Mouse (Mus musculus) CH12.LX (cell line): ENCODE data around the gene Dlg2. TPM values are rescaled to one million over a fixed set of nuclear protein-coding genes. Genes with fewer than 3 reads are reported as not detected.

ENCODE experiments used
- DNase-seq: peaks from one replicate; pipeline ENCODE4 v3.0.0-alpha.2; 2013; ENCODE audit errors: extremely low read depth
- H3K27ac ChIP-seq: 2 replicates; pipeline ENCODE4 v1.5.1; 2012; ENCODE audit warnings: low read depth, mild to moderate bottlenecking, control low read depth, moderate library complexity; ENCODE audit not compliant: insufficient read depth
- H3K27me3 ChIP-seq: replicated peaks from 2 replicates; pipeline ENCODE3; 2012; ENCODE audit warnings: inconsistent platforms
- H3K36me3 ChIP-seq, 2 experiments: replicated peaks in 1 of 2; 2 replicates each; pipeline versions ENCODE3 to v1.6.1; 2012; ENCODE audit warnings: inconsistent platforms in 1 of 2, low read length in 1 of 2, mild to moderate bottlenecking in 1 of 2, mixed read lengths in 1 of 2, moderate library complexity in 1 of 2; ENCODE audit not compliant: control insufficient read depth in 1 of 2, insufficient read depth in 1 of 2
- H3K4me1 ChIP-seq, 2 experiments: 2 replicates each; pipeline ENCODE4 v1.6.1; 2012; ENCODE audit warnings: inconsistent platforms in 1 of 2, moderate library complexity in 1 of 2; ENCODE audit not compliant: insufficient read depth in 2 of 2, control insufficient read depth in 1 of 2
- H3K4me2 ChIP-seq: 2 replicates; pipeline ENCODE4 v1.6.1; 2012; ENCODE audit warnings: low read depth, mild to moderate bottlenecking, control low read depth; ENCODE audit not compliant: poor library complexity, insufficient read depth, severe bottlenecking
- H3K4me3 ChIP-seq, 3 experiments: fragments of 150-350 bp in 1 of 3; sonication (generic) in 1 of 3; replicated peaks in 1 of 3; 2 replicates each; pipeline versions ENCODE3 to v1.5.1; 2011 to 2012; ENCODE audit warnings: low read depth in 2 of 3, low read length in 2 of 3, mild to moderate bottlenecking in 2 of 3, moderate library complexity in 2 of 3, control low read depth in 1 of 3, improper control_type of control experiment in 1 of 3, inconsistent platforms in 1 of 3, mixed read lengths in 1 of 3; ENCODE audit not compliant: poor library complexity in 1 of 3
- H3K79me2 ChIP-seq: replicated peaks from 2 replicates; pipeline ENCODE4 v1.6.1; 2012; ENCODE audit warnings: mild to moderate bottlenecking, moderate library complexity; ENCODE audit not compliant: control insufficient read depth, poor library complexity, insufficient read depth, severe bottlenecking; ENCODE audit errors: extremely low read depth
- H3K9ac ChIP-seq: 2 replicates; pipeline ENCODE4 v1.6.1; 2012; ENCODE audit warnings: low read depth, mild to moderate bottlenecking, control low read depth, moderate library complexity; ENCODE audit not compliant: insufficient read depth
- H3K9me3 ChIP-seq: replicated peaks from 2 replicates; pipeline ENCODE3; 2012; ENCODE audit warnings: low read length, inconsistent platforms, mixed read lengths
- BHLHE40 ChIP-seq: IDR thresholded peaks from 2 replicates; pipeline ENCODE4 v1.6.1; 2011; ENCODE audit warnings: mild to moderate bottlenecking, low read depth, low read length, improper control_type of control experiment
- CHD1 ChIP-seq: IDR thresholded peaks from 2 replicates; pipeline ENCODE4 v1.6.1; 2012; ENCODE audit warnings: low read depth, low read length, improper control_type of control experiment, inconsistent platforms
- CTCF ChIP-seq, 2 experiments: IDR thresholded peaks in 1 of 2; conservative IDR thresholded peaks in 1 of 2; 2 replicates each; pipeline ENCODE4 v1.5.1; 2011 to 2012; ENCODE audit warnings: low read depth in 2 of 2, low read length in 2 of 2, improper control_type of control experiment in 1 of 2, inconsistent platforms in 1 of 2, mild to moderate bottlenecking in 1 of 2, moderate library complexity in 1 of 2
- E2F4 ChIP-seq: IDR thresholded peaks from 2 replicates; pipeline ENCODE4 v1.6.1; 2011; ENCODE audit warnings: low read depth, low read length, improper control_type of control experiment; ENCODE audit not compliant: insufficient replicate concordance
- EP300 ChIP-seq: IDR thresholded peaks from 2 replicates; pipeline ENCODE4 v1.6.1; 2011; ENCODE audit warnings: low read length, improper control_type of control experiment
- HCFC1 ChIP-seq: IDR thresholded peaks from 2 replicates; pipeline ENCODE4 v1.6.1; 2012; ENCODE audit warnings: low read depth, mild to moderate bottlenecking, inconsistent platforms, low read length, improper control_type of control experiment
- IRF4 ChIP-seq: IDR thresholded peaks from 2 replicates; pipeline ENCODE4 v1.6.1; 2014; ENCODE audit warnings: low read depth, mild to moderate bottlenecking, inconsistent platforms, low read length, improper control_type of control experiment
- JUN ChIP-seq: IDR thresholded peaks from 2 replicates; pipeline ENCODE4 v1.6.1; 2011; ENCODE audit warnings: low read depth, mild to moderate bottlenecking, low read length, improper control_type of control experiment, moderate library complexity; ENCODE audit not compliant: insufficient read depth
- JUND ChIP-seq: conservative IDR thresholded peaks from 2 replicates; pipeline ENCODE4 v1.6.1; 2011; ENCODE audit warnings: low read depth, low read length, improper control_type of control experiment
- MAFK ChIP-seq: IDR thresholded peaks from 2 replicates; pipeline ENCODE4 v1.6.1; 2011; ENCODE audit warnings: low read length, improper control_type of control experiment; ENCODE audit not compliant: insufficient replicate concordance
- MAX ChIP-seq: IDR thresholded peaks from 2 replicates; pipeline ENCODE4 v1.6.1; 2011; ENCODE audit warnings: low read length, improper control_type of control experiment
- MAZ ChIP-seq: IDR thresholded peaks from 2 replicates; pipeline ENCODE4 v1.6.1; 2012; ENCODE audit warnings: low read depth, mild to moderate bottlenecking, inconsistent platforms, low read length, improper control_type of control experiment, moderate library complexity
- MXI1 ChIP-seq: IDR thresholded peaks from 2 replicates; pipeline ENCODE4 v1.6.1; 2011; ENCODE audit warnings: mild to moderate bottlenecking, low read depth, low read length, improper control_type of control experiment
- MYC ChIP-seq: IDR thresholded peaks from 2 replicates; pipeline ENCODE4 v1.6.1; 2011; ENCODE audit warnings: low read depth, mild to moderate bottlenecking, improper control_type of control experiment, low read length
- NRF1 ChIP-seq: IDR thresholded peaks from 2 replicates; pipeline ENCODE4 v1.6.1; 2014; ENCODE audit warnings: low read depth, mild to moderate bottlenecking, inconsistent platforms, low read length, improper control_type of control experiment, moderate library complexity
- PAX5 ChIP-seq: IDR thresholded peaks from 2 replicates; pipeline ENCODE4 v1.6.1; 2012; ENCODE audit warnings: low read length, inconsistent platforms, mixed read lengths
- POLR2AphosphoS2 ChIP-seq: IDR thresholded peaks from 2 replicates; pipeline ENCODE4 v1.6.1; 2011; ENCODE audit warnings: low read depth, low read length, improper control_type of control experiment
- RAD21 ChIP-seq: IDR thresholded peaks from 2 replicates; pipeline ENCODE4 v1.6.1; 2011; ENCODE audit warnings: low read depth, mild to moderate bottlenecking, low read length, improper control_type of control experiment, moderate library complexity
- ZC3H11A ChIP-seq: IDR thresholded peaks from 2 replicates; pipeline ENCODE4 v1.6.1; 2012; ENCODE audit warnings: low read depth, mild to moderate bottlenecking, inconsistent platforms, low read length, improper control_type of control experiment
- ZKSCAN1 ChIP-seq: IDR thresholded peaks from 2 replicates; pipeline ENCODE4 v1.6.1; 2012; ENCODE audit warnings: low read depth, inconsistent platforms, low read length, improper control_type of control experiment, borderline replicate concordance
- ZNF384 ChIP-seq: IDR thresholded peaks from 2 replicates; pipeline ENCODE4 v1.6.1; 2012; ENCODE audit warnings: low read depth, low read length, improper control_type of control experiment, inconsistent platforms
- dilution Hi-C: fragments of 300-500 bp; cut with MboI; formaldehyde crosslinking; loops from 2 replicates; pipeline ENCODE4 v1.14.3; 2020; ENCODE audit warnings: low sequenced_read_pairs; ENCODE audit not compliant: extremely low pct_unique_long_range_greater_than_20kb, extremely low pct_ligation_motif_present
- in situ Hi-C: fragments of 300-500 bp; cut with MboI; formaldehyde crosslinking; loops from 3 replicates; pipeline ENCODE4 v1.14.3; 2019; ENCODE audit warnings: low sequenced_read_pairs, low pct_ligation_motif_present, low pct_unique_long_range_greater_than_20kb, mixed read lengths
- polyA plus RNA-seq: library from polyadenylated mRNA; unstranded; fragments of >175 nt; gene quantifications from 2 replicates; pipeline ENCODE4 v1.2.1, GENCODE M21; 2012; ENCODE audit warnings: low read depth; ENCODE audit not compliant: insufficient read length
- total RNA-seq, 2 experiments: library from RNA; depleted of rRNA; stranded (reverse); fragments of 300-350 nt in 1 of 2; fragments of >200 nt in 1 of 2; gene quantifications; 2 replicates each; pipeline ENCODE4 v1.2.3; 2012 to 2014

Dlg2 gene
- total and polyA plus RNA-seq, 3 experiments, result 0.36 TPM; not detected in 2

- Histone ChIP-seq H3K79me2 (no peaks in the 10 kb centered on the region), H3K9ac (no peak overlapping the region), H3K27me3 (no peaks in the 10 kb centered on the region), H3K4me1 (no peaks in the 10 kb centered on the region), H3K36me3 (no peaks in the 10 kb centered on the region), H3K27ac (no peak overlapping the region), H3K4me2 (no peak overlapping the region), H3K4me3 (no peak overlapping the region), H3K9me3 (no peaks in the 10 kb centered on the region)
- dilution Hi-C loops, result no loop called here
- DNase-seq, result no peak
- in situ Hi-C loops, result no loop called here
- TF ChIP-seq MAFK (no peak), MXI1 (no peak), JUND (no peak), MAZ (no peak)
Measured at GRCm38 (mm10) chr7:91886336-91886735, 1409.9 kb downstream of the Dlg2 start.

GRCm38 (mm10) chr7:91893991-91894390, 1417.5 kb downstream of the Dlg2 start:
- Histone ChIP-seq H3K9ac (no peak overlapping the region), H3K4me3 (no peak overlapping the region), H3K4me1 (no peaks in the 10 kb centered on the region), H3K27me3 (no peaks in the 10 kb centered on the region), H3K9me3 (no peaks in the 10 kb centered on the region), H3K4me2 (no peak overlapping the region), H3K27ac (no peak overlapping the region), H3K79me2 (no peaks in the 10 kb centered on the region), H3K36me3 (no peaks in the 10 kb centered on the region)
- in situ Hi-C loops (no loop called here), dilution Hi-C loops (no loop called here)
- DNase-seq, result no peak
- no peak for TF ChIP-seq NRF1
- no peak for TF ChIP-seq ZNF384
- no peak for TF ChIP-seq HCFC1
- no peak for TF ChIP-seq ZKSCAN1
- TF ChIP-seq CHD1, result no peak
- no peak for TF ChIP-seq ZC3H11A
- TF ChIP-seq MYC, result no peak
- TF ChIP-seq E2F4, result no peak
- no peak for TF ChIP-seq CTCF (conservative IDR thresholded peaks at IDR 0.05 in 1 of 2, IDR thresholded peaks at IDR 0.05 in 1 of 2; ENCODE audit: low read depth in 2 of 2, low read length in 2 of 2)
- TF ChIP-seq BHLHE40, result no peak
- TF ChIP-seq POLR2AphosphoS2, result no peak
- no peak for TF ChIP-seq MAX
- no peak for TF ChIP-seq PAX5
- no peak for TF ChIP-seq MAFK
- no peak for TF ChIP-seq IRF4
- TF ChIP-seq EP300, result no peak
- TF ChIP-seq JUN, result no peak
- TF ChIP-seq RAD21, result no peak
